Mouse (Mus musculus) layer of hippocampus, postnatal 36 days (tissue): ENCODE measurements at regions not wholly inside any gene's neighbourhood (a gene's known extent, or its start where the extent isn't known, plus 50 kb on each side); places are given as distances from the start of the nearest gene placed in this dataset.
A peak's percentile ranks its signal among the peaks of the same experiment; 100 is the strongest.

Source experiments
- DNase-seq, 2 experiments: peaks; one replicate each; pipeline ENCODE4 v3.0.0; 2022

GRCm38 (mm10) chr3:60311178-60311577 lies 161.5 kb upstream of the Mbnl1 start:
- DNase-seq = no peak

- DNase-seq = no peak
These were observed 152.3 kb upstream of the Mbnl1 start for GRCm38 (mm10) chr3:60320213-60320936.

GRCm38 (mm10) chr3:60323514-60323913 lies 149.1 kb upstream of the Mbnl1 start:
- no peak for DNase-seq

- no peak for DNase-seq
These were observed 148.2 kb upstream of the Mbnl1 start for GRCm38 (mm10) chr3:60324416-60324815.

GRCm38 (mm10) chr3:60324969-60325368 lies 147.7 kb upstream of the Mbnl1 start:
- no peak for DNase-seq

GRCm38 (mm10) chr3:60332460-60332859 lies 140.2 kb upstream of the Mbnl1 start:
- DNase-seq = no peak

- no peak for DNase-seq
These were observed 139.0 kb upstream of the Mbnl1 start for GRCm38 (mm10) chr3:60333669-60334068.

- no peak for DNase-seq
These were observed 138.5 kb upstream of the Mbnl1 start for GRCm38 (mm10) chr3:60334133-60334532.

GRCm38 (mm10) chr3:60346390-60346789 lies 126.2 kb upstream of the Mbnl1 start:
- no peak for DNase-seq

- no peak for DNase-seq
These were observed 125.6 kb upstream of the Mbnl1 start for GRCm38 (mm10) chr3:60347049-60347448.

GRCm38 (mm10) chr3:60371176-60371965 lies 101.3 kb upstream of the Mbnl1 start:
- no peak for DNase-seq

- no peak for DNase-seq
These were observed 99.0 kb upstream of the Mbnl1 start for GRCm38 (mm10) chr3:60373662-60374061.

GRCm38 (mm10) chr3:60388593-60388992 lies 84.0 kb upstream of the Mbnl1 start:
- DNase-seq = no peak

GRCm38 (mm10) chr3:60389032-60389431 lies 83.6 kb upstream of the Mbnl1 start:
- DNase-seq = no peak

GRCm38 (mm10) chr3:60395299-60395698 lies 77.3 kb upstream of the Mbnl1 start:
- DNase-seq = no peak

GRCm38 (mm10) chr3:60396971-60397370 lies 75.7 kb upstream of the Mbnl1 start:
- no peak for DNase-seq

- no peak for DNase-seq
These were observed 73.8 kb upstream of the Mbnl1 start for GRCm38 (mm10) chr3:60398796-60399195.

- no peak for DNase-seq
These were observed 70.3 kb upstream of the Mbnl1 start for GRCm38 (mm10) chr3:60402251-60402830.

- DNase-seq = no peak
These were observed 65.2 kb upstream of the Mbnl1 start for GRCm38 (mm10) chr3:60407426-60407825.

- DNase-seq = no peak
These were observed 64.7 kb upstream of the Mbnl1 start for GRCm38 (mm10) chr3:60407906-60408305.

GRCm38 (mm10) chr3:60408553-60409282 lies 63.9 kb upstream of the Mbnl1 start:
- peak in 1 of 2 experiments; percentile 7 for DNase-seq

GRCm38 (mm10) chr3:60409283-60409633 lies 63.4 kb upstream of the Mbnl1 start:
- no peak for DNase-seq

- DNase-seq = no peak
These were observed 60.9 kb upstream of the Mbnl1 start for GRCm38 (mm10) chr3:60411746-60412145.
